Mouse (Mus musculus) forelimb bud, embryonic 11.5 days (tissue): ENCODE measurements around the gene Chd2.

ENCODE experiments used
- DNase-seq: peaks from one replicate; pipeline ENCODE4 v3.0.0-alpha.2; 2012; ENCODE audit warnings: low read depth, low spot score

Gene Chd2

DNA sequence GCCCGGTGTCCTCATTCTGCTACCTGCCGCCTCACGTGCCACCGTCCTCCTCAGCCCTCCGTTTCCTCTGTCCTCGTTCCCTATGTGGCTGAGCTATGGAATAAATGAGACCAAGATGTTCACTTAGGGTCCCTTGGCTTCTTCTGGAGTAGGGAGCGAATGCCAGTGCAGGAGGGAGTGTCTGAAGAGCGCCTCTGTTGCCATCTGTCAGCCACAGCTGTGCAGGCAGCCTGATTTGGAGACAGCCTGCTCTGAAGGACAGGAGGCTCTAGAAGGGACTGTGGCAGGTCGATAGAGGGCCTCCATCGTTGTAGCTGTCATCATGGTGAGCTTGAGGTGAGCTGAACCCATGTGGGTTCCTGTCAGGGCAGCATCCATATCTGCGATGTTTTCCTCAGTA, 136.1 kb downstream of the Chd2 start:
- no peak for DNase-seq

GRCm38 (mm10) chr7:73403538-73403937, 138.1 kb downstream of the Chd2 start:
- peak; percentile 55 for DNase-seq

DNA sequence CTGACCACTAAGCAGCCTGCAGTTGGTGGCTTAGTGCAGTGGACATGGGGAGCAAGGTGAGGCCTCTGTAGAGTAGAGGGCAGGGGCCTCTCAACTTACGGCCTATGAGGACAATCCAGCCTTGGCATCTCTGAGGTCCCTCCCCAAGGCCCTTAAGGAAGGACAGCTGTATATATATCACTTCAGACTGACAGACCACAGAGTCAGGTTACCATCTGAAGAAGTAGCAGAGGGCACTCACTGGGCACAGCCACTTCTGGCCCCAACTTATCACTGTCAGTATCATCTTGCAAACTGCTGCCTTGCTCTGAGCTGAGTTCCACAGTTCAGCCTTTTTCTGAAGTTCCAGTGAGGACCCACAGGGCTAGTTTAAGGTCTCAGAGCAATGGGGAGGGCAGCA, 139.0 kb downstream of the Chd2 start:
- DNase-seq = no peak

DNA sequence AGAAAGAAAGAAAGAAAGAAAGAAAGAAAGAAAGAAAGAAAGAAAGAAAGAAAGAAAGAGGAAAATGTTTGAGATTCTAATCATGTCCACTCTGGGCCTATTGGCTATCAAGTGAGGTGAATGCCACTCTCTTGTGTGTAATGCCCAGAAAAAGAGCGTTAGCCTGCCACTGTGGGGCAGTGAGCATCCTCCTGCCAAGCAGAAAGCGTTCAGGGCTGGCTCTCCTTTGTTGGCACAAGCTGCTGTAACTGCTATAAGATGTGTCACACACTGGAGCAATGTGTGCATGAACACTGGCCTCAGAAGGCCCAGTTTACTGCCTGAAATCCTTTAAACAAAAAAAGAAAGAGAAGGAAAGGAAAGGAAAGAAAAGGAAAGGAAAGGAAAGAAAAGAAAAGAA, 139.5 kb downstream of the Chd2 start:
- DNase-seq = no peak

DNA sequence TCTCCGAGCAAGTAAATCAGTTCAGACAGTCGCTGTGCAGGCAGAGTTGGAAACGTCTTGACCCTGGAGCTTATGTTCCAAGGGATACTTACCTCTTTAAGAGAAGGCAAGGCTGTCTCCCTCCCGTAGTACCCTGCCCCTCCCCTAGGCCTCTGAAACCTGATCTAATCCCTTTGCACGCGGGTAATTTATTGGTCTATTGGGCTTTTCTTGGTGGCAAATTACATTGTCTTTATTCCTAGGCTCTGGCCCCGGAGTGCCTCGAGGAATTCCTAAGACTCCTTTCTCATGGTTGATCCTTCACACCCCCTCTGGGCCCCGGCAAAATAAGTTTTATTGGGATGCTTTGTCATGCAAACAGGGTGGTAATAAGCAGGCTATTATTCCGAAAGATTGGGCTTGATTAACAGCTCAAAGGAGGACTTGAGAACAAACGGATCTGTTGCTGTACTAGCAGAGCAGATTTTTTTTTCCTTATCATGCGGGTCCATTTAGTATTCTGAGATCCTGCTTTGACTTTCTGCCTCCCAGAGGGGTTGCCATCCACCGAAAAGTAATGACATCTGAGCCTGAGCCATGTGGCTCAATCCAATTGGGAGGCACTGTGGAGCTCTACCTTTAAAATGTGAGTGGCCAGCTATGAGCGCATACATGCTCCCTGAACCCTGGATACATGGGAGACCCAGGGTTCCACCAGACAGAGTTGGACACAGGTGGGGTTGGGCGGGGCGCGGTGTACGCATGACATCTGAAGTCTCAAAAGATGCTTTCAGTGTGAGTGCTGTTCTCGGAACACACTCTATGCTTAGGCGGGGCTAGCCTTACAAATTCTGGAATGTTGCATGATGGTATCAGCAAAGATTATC, 141.3 kb downstream of the Chd2 start:
- DNase-seq = peak; percentile 74

- peak; percentile 85 for DNase-seq
Measured at GRCm38 (mm10) chr7:73399501-73400044, 142.1 kb downstream of the Chd2 start.

- no peak for DNase-seq
Measured at GRCm38 (mm10) chr7:73398806-73399442, 142.7 kb downstream of the Chd2 start.

GRCm38 (mm10) chr7:73398319-73398718, 143.3 kb downstream of the Chd2 start:
- DNase-seq = peak; percentile 57

DNA sequence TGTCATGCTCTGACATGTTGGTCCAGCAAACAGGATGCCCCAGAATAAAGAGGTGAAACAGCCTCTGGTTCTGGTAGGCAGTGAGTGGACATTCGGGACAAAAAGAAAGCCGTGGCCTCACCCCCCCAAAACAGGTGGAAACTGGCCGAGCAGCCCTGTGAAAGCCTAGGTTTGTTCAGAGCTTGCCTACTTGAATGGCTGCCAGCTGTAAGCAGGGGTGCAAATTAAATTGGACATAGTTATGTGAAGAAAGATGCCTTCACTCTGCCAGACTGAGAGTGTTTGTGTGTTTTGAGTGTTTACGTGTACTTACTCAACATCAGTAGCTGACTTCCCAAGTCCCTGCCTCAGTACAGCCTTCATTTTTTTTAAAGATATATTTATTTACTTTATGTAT, 147.6 kb downstream of the Chd2 start:
- no peak for DNase-seq

DNA sequence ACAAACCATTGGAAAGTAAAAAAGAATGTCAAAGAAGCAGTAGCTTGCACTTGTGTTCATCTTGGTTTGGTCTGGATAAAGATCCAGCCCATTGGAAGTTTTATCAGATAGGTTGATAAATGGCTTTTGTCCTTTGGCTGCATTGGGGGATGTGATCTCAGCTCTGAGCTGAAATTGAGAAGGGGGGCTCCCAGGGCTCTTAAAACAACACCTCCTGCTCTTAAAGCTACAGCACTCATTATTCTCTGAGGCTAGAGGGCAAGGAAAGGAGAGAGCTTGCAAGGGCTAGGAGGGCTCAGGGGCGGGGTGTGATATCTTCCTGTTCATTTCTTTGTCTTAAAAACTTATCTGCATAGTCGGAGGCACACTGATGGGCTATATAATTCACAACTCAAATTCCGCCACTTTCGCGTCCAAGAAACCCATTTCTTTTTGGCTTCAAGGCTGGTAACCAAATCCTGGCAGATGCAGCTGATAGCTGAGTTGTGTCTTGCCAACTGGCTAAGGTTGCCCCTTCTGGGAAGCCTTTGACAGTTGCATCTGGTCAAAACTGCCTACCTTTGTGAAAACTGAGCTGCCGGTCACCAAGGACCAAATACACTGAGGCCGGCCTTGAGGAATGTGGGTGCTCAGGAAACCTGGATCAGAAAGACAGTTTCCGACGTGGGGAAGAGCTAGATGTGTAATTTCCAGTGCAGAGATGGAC, 148.2 kb downstream of the Chd2 start:
- no peak for DNase-seq

GRCm38 (mm10) chr7:73392359-73392758, 149.3 kb downstream of the Chd2 start:
- peak; percentile 51 for DNase-seq

DNA sequence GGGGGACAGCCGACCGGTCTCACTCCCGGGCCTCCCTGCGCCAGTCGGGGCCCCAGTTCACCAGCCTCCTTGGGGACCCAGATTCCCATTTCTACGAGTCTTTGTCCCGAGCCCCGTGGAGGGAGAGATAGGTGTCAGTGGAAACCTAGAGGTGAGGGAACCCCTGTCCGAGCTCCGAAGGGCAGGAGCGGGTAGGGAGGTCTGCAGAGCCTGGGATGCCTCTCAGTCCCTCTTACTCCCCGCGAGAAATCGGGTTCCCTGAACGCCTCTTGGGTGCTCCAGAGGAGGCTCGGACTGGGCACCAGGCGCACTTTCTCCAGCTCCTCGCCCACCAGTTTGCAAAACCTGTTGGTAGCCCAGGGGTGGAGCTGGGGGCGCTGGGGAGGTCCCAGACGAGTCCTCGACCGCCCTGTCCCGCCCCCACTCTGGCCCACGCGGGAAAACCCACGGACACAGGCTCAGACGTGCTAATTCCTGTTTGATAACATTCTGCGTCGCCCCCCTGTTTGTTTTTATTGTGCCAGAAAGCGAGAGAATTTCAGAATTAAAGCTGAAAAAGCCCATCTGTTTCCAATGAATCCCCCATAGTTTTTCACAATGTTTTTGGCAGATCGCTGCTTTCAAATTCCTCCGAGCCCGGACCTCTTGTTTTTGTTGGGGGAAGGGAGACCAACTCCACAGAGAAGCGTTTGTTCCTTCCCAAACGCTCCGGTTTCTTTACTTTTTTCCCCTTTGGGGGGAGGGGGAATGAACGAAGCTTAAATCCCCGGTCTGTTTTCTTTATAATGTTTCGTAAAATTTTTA, 149.9 kb downstream of the Chd2 start:
- DNase-seq = peak; percentile 83

DNA sequence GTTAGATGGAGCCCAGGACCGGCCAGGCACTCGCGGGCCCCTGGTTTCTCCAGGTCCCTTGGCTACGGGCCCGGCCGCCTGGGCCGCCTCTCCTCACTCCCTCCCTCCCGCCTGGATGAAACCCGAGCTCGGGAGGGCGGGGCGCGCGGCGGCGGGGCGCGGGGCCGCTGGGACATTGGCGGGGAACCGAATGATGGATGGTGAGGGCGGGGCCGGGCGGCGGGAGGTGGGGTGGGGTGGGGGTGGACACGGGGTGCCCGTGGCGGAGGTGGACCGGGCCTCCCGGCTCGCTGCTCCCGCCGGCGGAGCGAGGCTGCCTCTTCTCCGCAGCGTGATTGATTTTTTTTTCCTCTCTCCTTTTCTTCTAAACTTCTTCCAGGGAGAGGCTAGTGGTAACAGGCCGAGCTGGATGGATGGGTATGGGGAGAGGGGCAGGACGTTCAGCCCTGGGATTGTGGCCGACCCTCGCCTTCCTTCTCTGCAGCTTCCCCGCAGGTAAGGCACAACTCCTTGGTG, 150.6 kb downstream of the Chd2 start:
- DNase-seq = peak; percentile 73

- DNase-seq = no peak
Measured at GRCm38 (mm10) chr7:73390426-73391001, 151.1 kb downstream of the Chd2 start.

DNA sequence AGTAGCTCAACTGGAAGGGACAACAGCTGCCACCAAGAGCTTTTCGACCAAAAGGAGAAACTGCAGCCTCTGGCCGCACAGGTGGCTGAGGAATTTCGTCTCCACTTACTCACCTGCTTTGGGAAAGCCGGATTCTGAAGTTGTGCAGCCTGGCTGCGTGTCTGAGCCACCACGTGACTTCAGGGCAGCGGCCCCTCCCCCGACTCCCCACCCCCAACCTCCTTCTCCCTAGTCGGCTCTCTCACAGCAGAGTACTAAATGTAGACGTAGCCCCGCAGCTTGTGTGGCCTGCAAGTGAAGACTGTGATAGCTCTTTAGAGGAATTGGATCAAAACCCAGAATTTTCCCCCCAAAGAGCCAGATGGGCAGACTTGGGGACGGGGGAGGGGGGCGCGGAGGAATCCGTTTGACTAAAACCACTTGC, 151.7 kb downstream of the Chd2 start:
- peak; percentile 64 for DNase-seq

DNA sequence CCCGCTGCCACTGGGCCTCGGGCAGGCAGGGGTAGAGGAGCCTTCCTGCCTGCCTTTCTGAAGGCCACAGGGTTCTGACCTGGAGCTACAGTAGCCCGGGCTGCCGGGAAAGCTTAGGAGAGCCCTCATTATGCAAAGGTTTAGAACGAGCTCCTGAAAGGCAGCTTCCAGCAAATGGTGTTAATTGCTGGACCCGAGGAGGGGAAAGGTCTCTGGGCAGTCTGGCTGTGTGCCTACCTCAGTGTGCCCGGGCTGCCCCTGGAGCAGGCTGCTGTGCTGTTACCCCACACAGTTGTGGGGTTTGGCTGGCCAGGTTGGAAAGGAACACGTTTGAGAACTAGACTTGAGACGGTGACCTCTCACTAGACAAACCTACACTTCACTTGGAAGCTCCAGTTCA, 152.2 kb downstream of the Chd2 start:
- DNase-seq = peak; percentile 24

DNA sequence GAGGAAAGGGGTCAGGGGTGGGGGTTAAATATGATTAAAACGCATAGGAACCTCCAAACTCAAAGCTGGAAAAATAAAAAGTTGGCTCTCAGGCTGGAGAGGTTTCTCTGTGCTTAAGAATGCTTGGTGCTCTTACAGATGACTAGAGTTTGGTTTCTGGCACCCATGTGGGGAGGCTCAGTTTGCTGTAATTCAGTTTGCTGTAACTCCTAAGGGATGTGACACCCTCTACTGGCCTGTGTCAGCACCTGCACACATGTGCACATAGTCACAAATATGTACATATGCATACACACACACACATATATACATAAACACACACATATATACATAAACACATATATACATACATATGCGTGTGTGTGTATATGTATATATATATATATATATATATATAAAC, 152.8 kb downstream of the Chd2 start:
- DNase-seq = no peak

- DNase-seq = no peak
Measured at GRCm38 (mm10) chr7:73382843-73383242, 158.8 kb downstream of the Chd2 start.

DNA sequence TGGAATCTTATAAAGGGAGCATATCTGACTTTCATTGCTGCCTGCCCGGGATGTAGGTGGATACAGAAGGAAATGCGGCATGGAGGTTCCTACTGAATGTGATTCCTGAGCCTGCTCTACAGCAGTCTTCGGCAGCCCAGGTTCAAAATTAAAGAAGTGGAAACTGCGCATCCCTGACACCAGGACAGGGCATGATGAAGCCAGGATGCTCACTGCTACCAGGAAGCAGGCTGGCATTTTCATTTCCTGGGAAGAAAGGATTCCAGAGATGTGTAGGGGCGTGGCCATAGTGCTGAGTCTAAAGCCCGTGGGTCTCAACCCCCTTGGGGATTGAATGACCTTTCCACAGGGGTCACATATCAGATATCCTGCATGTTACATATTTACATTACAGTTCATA, 163.6 kb downstream of the Chd2 start:
- no peak for DNase-seq

DNA sequence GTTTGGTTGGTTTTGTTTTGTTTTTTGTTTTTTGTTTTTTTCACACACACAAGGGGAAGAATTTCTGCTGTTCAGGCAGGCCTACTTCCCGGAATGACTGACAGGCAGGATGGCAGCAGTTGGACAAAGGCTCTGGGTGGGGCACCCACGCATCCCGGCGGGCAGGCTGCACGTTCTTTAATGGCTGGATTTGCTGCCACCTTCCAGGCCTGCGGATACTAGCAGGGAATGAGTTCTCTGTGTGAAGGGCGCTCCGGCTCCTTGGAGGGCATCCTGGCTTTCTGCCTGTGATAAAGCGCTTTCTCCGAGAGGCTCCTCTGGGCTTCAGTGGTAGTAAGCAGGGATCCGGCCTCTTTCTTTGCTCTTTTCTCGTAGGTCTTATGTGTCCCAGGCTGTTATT, 164.3 kb downstream of the Chd2 start:
- DNase-seq = no peak
